Mouse (Mus musculus) retina, postnatal 7 days (tissue): ENCODE data around the gene Tmbim4.
A peak's percentile ranks its signal among the peaks of the same experiment; 100 is the strongest.

ENCODE experiments used
- DNase-seq: peaks from one replicate; pipeline ENCODE4 v3.0.0-alpha.2; 2012; ENCODE audit warnings: low read depth, low spot score

Tmbim4 gene

DNA sequence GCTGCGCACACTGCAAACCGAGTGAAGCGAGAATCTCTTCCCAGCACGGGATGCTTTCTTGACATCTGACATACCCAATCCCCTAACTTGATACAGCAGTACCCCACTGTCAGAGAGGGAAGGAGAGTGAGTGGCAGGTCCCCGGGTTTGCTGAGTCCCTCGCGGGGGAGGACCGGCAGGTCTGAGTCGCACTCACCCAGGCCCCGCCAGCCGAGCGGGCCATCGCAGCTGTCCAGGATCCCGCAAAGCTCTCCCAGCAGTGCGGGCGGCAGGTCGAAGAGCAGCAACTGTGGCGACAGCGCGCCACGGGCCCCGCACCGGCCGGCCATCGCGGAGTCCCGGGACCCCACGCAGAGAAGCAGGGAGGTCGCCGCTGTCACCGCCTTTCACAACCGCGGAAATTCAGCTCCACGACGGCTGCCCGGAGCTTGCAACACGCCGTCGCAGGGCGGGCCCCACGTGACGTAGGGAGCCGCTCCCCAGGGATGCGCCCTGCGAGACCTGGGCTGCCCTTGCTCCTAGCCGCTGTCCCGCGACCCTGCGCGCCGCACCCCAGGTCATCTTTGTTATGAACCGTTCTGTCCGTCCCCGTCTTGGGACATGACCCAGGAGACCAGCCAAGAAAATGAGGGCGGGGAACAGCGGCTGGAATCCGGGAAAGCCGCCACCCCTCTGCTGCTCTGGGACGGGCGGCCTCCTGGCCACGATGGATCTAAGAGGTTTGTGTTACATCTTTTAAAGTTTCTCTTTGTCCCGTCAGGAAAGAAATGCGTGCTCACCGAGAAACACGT is at the start of gene Tmbim4:
Tmbim4 (plus strand) TSS at position 460 of the 791 bp plus-strand sequence.
- DNase-seq: peak; percentile 4

DNA sequence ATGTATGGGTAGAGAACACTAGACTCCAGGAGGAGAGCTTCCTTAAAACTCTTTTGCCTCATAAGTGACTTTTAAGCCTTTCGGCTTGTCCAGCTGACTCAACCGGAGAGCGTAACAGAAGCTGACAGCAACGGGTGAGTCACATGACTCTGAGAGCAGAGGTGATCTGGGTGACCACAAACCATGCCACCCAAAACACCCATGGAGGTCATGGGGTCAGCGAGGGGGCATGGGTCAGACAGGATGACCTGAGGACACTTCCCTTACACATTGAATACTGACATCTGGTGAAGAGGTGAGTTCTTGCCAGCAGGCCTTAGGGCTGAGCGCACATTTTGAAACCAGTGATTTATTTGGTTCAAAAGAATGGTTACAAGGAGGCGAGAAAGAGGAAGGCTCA is 49.7 kb upstream of the Tmbim4 start:
- no peak for DNase-seq

DNA sequence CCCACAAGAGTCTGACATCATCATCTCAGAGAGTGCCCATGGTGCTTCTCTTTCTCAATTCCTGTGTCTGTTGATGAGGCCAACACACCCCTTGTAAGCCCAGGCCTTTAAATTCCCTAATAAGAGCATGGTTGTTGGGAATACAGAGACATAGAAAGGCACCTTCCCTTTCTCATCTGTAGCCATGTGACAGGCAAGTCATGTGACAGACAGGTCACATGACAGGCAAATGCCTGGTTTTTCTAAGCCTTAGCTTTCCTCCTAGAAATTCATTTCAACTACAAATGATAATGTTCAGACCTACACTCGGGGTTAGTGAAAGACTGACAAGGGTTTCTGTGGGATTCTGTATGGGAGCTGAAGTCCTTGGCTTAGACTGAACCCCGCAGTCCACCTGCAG is 47.5 kb upstream of the Tmbim4 start:
- DNase-seq: no peak

DNA sequence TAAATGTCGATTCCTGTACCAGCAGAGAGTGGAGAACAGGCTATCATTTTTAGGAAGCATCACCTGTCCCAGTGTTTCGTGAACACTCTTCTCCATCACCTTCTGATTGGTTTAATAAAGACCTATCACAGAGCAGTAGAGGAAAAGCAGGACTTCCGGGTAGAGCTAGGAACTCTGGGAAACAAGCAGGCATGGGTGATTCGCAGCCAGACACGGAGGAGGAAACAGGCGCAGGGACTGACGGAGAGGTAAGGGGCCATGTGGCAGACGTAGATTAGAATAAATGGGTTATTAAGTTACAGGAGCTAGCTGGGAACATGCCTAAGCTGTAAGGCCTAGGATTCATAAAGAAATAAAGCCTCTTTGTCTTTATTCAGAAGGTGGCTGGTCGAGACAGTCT is 40.9 kb upstream of the Tmbim4 start:
- no peak for DNase-seq

DNA sequence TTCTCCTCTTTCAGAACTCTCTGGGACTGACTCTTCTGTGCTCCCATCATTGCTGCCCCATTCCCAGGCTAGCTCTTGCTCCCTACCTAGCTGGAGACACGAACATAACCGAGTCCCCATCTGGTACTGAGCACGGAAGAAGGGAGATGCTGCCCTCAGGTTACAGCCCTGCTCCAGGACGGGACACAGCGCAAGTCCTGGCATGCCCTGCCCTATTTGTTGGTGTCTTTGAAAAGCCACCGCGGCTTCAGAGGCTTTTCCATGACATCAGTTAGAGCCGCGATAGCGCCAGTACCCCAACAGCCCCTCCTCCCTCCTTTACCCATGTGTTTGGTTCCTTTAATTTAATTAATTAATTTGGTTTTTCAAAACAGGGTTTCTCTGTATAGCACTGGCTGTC is 38.5 kb upstream of the Tmbim4 start:
- DNase-seq: no peak

DNA sequence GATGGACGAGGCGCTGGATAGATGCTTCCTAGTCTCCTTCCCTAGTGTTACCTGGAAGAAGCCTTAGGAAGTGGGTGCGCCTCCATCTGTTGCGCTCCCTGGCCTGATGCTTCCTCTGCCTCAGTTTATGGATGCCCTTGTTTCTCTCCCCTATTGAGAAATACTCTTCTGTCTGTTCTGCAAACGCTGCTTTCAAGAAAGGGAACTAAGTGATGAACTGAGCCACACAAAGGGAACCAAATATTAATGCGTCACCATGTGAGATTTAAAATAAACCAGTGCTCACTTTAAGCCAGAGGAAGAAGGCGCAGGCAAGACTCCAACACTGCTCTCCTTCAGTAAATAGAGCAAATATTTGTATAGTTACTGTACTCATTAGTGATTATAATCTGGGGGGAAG is 37.9 kb upstream of the Tmbim4 start:
- DNase-seq: no peak

DNA sequence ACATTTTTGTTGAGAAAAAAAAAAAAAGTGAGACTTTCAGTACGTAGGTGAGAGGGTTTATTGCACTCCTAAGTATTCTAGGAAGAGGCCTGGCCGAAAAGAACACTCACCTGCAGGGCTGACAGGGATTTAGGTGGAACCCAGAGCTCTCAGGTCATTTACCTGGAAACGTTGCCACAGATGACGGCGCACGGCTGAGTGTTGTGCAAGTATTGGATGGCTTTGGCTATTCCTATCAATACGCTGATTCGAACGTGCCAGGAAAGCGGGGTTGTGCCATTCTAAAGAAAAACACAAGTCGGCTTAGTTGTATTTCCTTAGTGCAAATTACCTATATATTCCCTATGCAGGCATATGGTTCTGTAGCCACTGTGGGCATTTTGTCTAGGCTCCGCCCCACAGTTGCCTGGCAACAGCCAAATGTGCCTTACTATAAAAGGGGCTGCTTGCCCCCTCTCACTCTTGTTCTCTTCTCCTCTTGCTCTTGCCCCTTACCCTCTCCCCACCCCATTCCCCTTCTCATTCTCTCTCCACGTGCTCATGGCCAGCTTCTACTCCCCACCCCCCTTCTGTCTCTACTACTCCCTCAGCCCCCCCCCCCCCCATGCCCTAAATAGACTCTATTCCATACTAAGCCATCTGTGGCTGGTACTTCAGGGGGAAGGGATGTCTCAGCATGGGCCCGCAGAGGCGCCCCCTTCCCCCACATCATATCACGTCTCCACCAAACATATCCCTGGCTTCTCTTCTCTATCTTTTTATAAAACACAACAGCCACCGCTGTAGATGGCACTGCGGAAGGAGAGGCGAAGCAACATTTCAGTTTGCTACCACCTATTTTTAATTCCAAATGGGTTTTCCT is 36.2 kb upstream of the Tmbim4 start:
- no peak for DNase-seq

DNA sequence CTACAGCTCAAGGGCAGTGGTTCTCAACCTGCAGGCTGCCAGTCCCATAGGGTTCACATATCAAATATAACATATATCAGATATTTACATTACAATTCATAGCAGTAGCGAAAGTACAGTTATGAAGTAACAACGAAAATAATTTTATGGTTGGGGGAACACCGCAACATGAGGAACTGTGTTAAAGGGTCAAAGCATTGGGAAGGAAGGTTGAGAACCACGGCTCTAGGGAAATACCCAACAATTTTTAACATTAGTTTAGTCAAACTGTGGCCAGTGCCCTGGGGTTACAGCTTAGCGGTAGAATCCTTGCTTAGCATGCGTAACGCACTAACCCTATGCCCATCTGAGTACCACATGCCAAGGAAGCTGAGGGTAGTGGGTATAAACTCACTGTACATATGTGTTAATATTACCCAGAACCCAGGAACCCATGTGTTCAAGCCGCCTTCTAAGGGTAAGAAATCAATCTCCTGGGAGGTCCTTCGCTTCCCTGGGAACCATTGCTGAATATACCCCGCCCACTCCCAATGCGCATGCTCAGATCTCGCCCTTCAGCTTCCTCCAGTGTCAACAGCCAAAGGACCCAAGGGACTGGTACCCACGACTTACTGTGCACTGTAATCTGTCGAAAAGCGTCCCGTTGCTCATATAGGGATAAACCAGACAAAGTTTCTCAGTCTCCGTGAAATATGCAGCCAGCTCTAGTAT is 35.4 kb upstream of the Tmbim4 start:
- no peak for DNase-seq

DNA sequence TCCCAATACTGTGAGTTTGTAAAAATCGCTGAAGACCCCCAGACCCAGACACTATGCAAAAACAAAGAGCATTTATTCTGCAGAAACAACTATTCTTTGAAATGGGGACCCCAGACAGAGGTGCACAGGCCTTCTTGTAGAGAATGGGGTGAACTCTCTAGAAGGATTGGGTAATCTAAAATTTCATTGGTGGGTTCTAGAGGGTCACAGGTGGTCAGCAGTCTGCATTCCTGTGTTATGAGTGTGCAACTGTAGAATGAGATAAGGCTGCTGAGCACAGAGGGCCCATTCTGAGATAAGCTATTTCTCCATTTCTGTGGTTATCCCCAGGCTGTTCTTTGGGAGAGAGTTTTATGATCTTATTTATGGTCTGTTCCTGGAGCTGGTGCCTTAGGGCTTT is 33.3 kb upstream of the Tmbim4 start:
- DNase-seq: no peak

DNA sequence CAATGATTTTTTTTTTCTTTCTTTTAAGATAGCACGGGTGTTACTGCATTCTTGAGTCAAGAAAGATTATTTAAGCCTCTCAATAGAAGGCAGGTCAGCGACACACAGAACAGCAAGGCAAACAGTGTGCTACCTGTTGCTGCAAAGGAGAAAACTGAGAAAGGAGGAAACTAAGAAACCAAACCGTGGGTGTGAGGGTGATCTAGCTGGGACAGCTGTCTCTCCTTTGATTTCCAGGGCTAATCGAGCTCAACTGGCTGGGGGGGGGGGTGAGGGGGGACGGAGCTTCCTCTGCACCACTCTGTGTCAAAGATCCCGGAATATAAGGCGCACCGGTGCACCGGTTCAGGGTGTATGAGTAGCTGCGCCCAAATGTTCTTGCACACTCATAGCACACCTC is 32.3 kb upstream of the Tmbim4 start:
- DNase-seq: no peak

DNA sequence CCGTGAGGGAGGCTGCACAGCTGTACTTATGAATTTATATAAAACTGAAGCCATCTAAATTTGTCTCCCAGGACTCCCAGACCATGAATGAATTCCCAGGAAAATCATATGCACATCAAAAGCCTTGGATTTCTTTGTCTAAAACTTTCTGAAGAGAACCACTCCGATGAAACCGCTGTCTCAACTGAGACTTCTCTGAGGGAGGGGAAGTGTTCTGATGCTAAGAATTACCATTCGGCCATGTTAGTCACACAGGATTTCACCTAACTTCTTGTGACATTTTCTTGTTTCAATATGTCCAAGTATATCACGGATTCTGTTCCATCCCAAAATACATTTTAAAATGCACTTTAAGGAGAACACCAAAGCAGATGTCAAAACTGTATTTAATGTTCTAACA is 31.5 kb upstream of the Tmbim4 start:
- no peak for DNase-seq

DNA sequence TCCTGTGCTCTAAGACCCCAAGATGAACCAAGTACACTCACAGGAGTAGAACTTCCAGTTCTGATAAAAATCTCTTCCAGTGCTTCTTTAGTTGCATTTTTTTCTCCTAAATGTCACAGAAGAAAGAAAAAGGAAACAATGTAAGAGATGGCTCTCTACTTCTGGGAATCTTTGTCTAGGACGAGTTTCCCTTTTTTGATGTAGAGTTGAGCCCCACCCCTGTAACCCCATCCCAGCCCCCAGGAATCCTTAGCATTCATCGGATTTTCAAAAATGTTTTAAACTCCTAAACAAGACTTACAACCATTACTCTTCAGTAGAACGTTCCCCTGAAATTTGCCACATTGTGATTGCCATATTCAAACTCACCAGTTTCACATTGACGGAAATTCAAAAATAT is 31.1 kb upstream of the Tmbim4 start:
- no peak for DNase-seq

DNA sequence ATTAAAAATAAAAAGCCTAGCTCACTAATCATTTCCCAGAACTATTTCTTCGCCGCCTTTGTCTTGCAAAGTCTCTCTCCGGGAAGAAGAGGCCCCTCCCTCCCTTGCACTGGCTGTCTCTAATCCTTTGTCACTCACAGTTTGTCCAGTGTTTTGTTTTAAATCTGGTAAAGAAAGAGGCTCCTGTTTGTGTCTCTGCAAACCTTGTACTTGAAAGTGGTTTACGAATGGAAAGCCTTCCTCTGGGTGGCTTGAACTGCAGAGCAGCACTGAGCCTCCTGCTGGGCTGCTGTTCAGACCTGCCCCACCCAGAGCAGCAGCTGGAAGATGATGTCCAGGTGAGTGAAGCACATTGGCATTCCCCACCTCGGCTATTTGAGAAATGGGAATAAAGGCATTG is 30.1 kb upstream of the Tmbim4 start:
- DNase-seq: no peak

DNA sequence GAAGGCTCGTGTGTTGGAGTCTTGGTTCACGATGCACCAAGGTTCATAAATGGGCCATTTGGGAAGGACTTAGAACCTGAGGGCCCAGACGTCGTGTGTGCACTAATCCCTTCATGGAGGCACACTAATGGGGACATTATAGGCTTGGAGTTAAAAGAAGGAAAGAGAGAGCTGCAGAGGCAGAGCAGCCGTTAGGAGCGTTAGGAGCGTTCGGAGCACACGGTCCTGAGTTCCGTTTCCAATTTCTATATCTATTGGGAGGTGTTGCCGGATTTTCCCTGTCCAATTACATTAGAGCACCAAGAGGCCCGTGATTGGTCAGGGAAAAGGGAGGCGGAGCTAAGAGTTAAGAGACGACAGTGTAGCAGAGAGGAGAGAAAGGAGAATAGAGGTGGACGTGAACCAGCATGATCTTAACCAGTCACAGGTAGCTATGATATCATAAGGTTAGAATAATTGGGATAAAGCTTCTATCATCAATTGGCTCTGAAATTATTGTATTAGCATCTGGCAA is 27.1 kb upstream of the Tmbim4 start:
- DNase-seq: no peak

DNA sequence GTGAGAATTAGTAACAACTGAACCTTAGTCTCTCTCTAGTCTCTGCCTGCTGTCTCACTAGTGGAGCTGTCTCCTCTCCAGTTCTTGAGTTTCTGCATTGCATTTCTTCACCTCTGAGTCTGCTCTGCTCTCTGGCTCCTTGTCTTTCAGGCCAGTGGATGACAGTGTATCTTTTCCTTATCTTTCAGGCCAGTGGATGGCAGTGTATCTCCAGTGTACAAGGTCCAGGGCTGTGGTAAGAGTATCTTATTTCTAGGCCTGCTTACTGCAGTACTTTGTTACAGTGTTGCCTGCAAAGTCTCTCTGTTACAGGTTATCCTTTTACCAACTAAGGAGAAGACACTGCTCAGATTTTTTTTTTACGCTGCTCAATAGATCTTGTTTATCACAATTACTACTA is 18.5 kb upstream of the Tmbim4 start:
- no peak for DNase-seq

DNA sequence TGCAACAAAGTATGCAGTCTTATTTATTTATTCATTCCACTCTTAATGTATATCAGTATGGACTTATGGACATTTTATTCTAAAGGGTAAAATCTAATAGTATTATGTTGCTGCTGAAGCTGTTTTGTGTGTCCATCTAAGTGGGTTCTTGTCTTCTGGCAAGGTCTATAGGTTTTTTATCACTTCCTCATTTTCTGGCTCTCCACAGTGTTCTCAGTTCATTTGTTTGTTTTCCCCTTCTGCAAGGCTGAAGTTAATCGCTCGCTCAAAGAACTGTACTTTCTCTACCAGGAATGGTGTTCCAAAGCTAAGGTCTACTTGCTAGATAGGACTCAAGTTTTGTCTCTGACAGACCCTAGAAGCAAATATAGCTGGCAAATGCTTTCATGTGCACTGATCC is 18.0 kb upstream of the Tmbim4 start:
- no peak for DNase-seq

DNA sequence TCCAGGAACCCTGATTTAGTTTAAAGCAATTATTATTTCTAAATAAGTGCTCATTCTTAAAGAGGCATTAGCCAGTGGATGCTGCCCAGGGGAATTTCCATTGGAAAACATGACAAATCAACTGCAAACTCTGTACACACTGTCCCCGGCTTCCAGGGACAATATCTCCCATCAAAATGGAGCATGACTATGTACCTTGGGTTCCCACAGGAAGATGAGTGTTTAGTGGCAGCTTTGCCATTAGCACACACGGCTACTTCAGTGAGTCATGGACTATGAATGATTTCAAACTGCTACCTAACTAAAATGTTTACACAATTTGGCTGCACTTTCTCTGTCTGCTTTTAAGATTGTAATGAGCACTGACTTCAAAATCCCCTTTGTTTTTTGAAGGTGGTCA is 12.9 kb upstream of the Tmbim4 start:
- no peak for DNase-seq

DNA sequence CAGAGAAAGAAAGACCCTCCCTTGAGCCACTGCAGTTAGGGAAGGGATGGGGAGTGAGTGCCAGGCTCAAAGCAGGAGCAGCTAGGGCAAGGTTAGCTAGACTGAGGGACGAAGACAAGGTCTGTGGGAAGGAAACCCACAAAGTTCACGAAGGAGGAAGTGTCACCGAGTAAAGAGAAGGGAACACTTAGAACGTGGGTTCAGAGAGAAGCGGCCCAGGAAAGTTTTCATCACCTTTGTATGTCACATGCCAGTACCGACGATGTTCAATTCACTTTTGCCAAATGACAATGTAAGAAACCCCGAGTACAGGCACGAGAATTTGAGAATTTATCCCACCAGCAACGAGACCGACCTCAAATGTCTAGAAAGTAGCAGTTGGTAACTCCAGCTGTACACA is 12.1 kb upstream of the Tmbim4 start:
- DNase-seq: no peak

DNA sequence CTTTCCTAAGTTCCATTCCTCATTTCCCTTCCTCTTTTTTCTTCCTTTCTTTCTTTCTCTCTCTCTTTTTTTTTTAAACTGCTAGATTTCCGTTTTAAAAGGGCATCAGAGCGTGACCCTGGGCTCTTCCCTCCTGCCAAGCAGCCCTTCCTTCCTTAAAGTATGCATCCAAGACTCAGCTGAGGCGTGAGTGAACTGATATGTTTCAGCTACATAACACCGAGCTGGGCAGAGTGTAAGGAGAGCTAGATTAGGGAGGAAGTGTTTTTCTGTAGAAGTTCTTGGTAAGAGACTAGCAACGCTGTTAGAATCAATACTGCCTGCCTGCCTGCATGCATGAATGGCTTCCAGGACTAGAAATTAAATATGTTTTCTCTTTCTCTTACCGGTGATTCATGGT is 11.6 kb upstream of the Tmbim4 start:
- DNase-seq: no peak

DNA sequence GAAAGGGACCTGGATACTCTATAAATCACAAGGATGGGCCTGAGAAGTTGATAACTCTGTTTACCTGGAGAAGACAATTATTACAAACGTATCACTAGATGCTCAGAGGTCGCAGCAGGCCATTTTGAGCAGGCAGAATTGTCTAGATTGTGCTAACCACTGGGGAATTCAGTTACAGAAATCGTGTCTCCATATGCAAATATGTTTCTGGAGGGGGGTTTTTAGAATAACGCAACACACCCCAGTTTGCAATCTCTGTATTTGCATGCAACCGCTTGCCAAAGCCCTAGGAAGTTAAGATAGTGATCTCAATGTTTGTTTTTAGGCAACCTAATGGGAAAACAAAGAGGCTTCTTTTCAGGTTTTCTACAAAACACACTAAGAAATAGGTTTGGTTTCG is 10.2 kb upstream of the Tmbim4 start:
- DNase-seq: no peak

DNA sequence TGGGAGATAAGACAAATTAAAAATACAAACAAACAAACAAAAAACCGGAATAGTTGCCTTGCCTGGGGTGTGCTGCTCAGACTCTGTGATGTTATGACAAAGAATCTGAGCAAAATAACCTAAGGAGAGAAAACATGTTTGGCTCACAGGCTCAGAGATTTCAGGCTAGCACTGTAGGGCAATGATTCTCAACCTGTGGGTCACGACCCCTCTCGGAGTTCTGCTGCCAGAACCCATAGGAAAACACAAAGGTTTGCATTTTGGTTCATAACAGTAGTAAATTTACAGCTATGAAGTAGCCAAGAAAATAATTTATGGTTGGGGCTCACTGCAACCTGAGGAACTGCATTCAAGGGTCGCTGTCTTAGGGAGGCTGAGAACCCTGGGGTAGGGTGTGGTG is 9.1 kb upstream of the Tmbim4 start:
- no peak for DNase-seq

DNA sequence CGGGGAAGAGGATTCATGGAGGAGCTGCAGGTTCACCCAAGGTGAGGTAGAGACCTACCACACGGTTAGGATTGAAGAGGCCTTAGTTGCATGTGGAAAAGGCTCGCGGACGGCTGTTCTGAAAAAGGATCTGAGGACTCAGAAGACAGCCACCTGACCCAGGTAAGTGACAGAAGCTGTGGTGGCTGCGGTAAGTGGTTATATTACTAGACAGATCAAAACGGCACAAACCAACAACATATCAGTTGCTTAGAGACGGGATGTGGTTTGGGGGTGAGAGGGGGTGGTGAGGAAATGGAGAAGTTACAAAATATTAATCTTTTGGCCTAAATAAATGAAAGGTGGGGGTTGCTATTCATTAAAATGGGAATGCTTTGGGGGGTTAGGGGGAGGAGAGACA is 8.1 kb upstream of the Tmbim4 start:
- no peak for DNase-seq
